Mouse (Mus musculus) urinary bladder, postnatal 4 days (tissue): ENCODE measurements around the gene Kank1.
A peak's percentile ranks its signal among the peaks of the same experiment; 100 is the strongest.
"Not testable (repeated sequence)": the region's sequence is repeated elsewhere in the genome, so short reads cannot be mapped to it uniquely, and the experiment has no call there.

ENCODE experiments used
- DNase-seq, 2 experiments: peaks; one replicate each; pipeline ENCODE4 v3.0.0; 2021 to 2022; ENCODE audit warnings: low spot score in 2 of 2

Gene Kank1

GRCm38 (mm10) chr19:25439807-25440206, 203.0 kb downstream of the Kank1 start:
- peak in 1 of 2 experiments; percentile 53 for DNase-seq

- DNase-seq = peak in 1 of 2 experiments; percentile 43
These were observed 204.0 kb downstream of the Kank1 start for GRCm38 (mm10) chr19:25440736-25441135.

GRCm38 (mm10) chr19:25445054-25445453, 208.3 kb downstream of the Kank1 start:
- peak; percentile 43 to 73 for DNase-seq

- DNase-seq = no peak
These were observed 209.1 kb downstream of the Kank1 start for GRCm38 (mm10) chr19:25445842-25446241.

- no peak for DNase-seq
These were observed 209.9 kb downstream of the Kank1 start for GRCm38 (mm10) chr19:25446683-25447082.

- no peak for DNase-seq
These were observed 210.6 kb downstream of the Kank1 start for GRCm38 (mm10) chr19:25447373-25447772.

- DNase-seq = peak in 1 of 2 experiments; percentile 73
These were observed 214.3 kb downstream of the Kank1 start for GRCm38 (mm10) chr19:25450869-25451629.

- no peak for DNase-seq
These were observed 216.4 kb downstream of the Kank1 start for GRCm38 (mm10) chr19:25453146-25453545.

- no peak for DNase-seq
These were observed 224.0 kb downstream of the Kank1 start for GRCm38 (mm10) chr19:25460760-25461159.

- no peak for DNase-seq
These were observed 225.0 kb downstream of the Kank1 start for GRCm38 (mm10) chr19:25461553-25462320.

- not testable (repeated sequence) for DNase-seq
These were observed 239.0 kb downstream of the Kank1 start for GRCm38 (mm10) chr19:25475806-25476205.

GRCm38 (mm10) chr19:25479152-25479669, 242.4 kb downstream of the Kank1 start:
- no peak for DNase-seq

- DNase-seq = no peak
These were observed 244.0 kb downstream of the Kank1 start for GRCm38 (mm10) chr19:25480820-25481219.
